Mouse (Mus musculus) liver, adult (tissue): ENCODE data around the gene Itpa.

ENCODE experiments used
- GATA4 ChIP-seq: IDR thresholded peaks from 2 replicates; pipeline ENCODE4 v1.6.1; 2014; ENCODE audit warnings: mild to moderate bottlenecking, low read length; ENCODE audit not compliant: insufficient replicate concordance

The Itpa gene

GRCm38 (mm10) chr2:130645198-130645597 is 22.2 kb upstream of the Itpa start:
- no peak for TF ChIP-seq GATA4

- TF ChIP-seq GATA4, result no peak
Measured at GRCm38 (mm10) chr2:130653303-130653702, 14.1 kb upstream of the Itpa start.

- TF ChIP-seq GATA4, result no peak
Measured at GRCm38 (mm10) chr2:130653760-130654159, 13.7 kb upstream of the Itpa start.

GRCm38 (mm10) chr2:130655660-130656339 is 11.6 kb upstream of the Itpa start:
- no peak for TF ChIP-seq GATA4

GRCm38 (mm10) chr2:130656536-130656935 is 10.9 kb upstream of the Itpa start:
- TF ChIP-seq GATA4, result no peak

GRCm38 (mm10) chr2:130657541-130657940 is 9.9 kb upstream of the Itpa start:
- no peak for TF ChIP-seq GATA4

GRCm38 (mm10) chr2:130658530-130658929 is 8.9 kb upstream of the Itpa start:
- no peak for TF ChIP-seq GATA4

- no peak for TF ChIP-seq GATA4
Measured at GRCm38 (mm10) chr2:130663342-130663741, 4.1 kb upstream of the Itpa start.

- TF ChIP-seq GATA4, result no peak
Measured at GRCm38 (mm10) chr2:130664102-130664701, 3.2 kb upstream of the Itpa start, which contains the start of gene Ddrgk1. Gene Ddrgk1 (minus strand): TSS chr2:130664659.

GRCm38 (mm10) chr2:130677211-130677610 is 9.8 kb downstream of the Itpa start:
- TF ChIP-seq GATA4, result no peak

- no peak for TF ChIP-seq GATA4
Measured at GRCm38 (mm10) chr2:130679154-130679553, 11.7 kb downstream of the Itpa start.

- no peak for TF ChIP-seq GATA4
Measured at GRCm38 (mm10) chr2:130679899-130680298, 12.5 kb downstream of the Itpa start.

- TF ChIP-seq GATA4, result no peak
Measured at GRCm38 (mm10) chr2:130681531-130681930, 14.1 kb downstream of the Itpa start.

- TF ChIP-seq GATA4, result no peak
Measured at GRCm38 (mm10) chr2:130685426-130685825, 18.0 kb downstream of the Itpa start.

- TF ChIP-seq GATA4, result no peak
Measured at GRCm38 (mm10) chr2:130689011-130689410, 21.6 kb downstream of the Itpa start.

- no peak for TF ChIP-seq GATA4
Measured at GRCm38 (mm10) chr2:130693563-130693962, 26.2 kb downstream of the Itpa start.

GRCm38 (mm10) chr2:130696700-130697152 is 29.3 kb downstream of the Itpa start:
- TF ChIP-seq GATA4, result no peak
